Mouse (Mus musculus): Measurements from ENCODE around the gene Aldh3a2.
A peak's percentile ranks its signal among the peaks of the same experiment; 100 is the strongest.
"Not testable (repeated sequence)": the region's sequence is repeated elsewhere in the genome, so short reads cannot be mapped to it uniquely, and the experiment has no call there.

The Aldh3a2 gene

DNA sequence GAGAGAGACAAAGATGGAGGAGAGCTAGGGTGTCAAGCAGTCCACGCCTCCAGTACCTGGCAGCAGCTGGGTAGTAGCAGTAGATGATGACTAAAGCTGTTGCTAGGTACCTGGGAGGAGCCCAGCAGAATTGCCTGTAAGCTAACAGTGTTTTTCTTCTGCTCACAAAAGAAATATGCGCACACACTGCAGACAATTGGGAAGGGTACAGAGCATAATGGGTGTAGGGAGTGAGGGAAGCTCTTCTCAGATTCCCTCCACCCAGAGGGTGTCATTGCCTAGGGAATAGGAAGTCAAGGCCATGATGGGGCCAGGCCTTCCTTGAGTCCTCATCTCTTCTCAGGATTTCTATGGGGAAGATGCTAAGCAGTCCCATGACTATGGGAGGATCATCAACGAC is 51.3 kb downstream of the Aldh3a2 start:
- no peak for DNase-seq (ENCODE audit: low spot score in 2 of 2)

DNA sequence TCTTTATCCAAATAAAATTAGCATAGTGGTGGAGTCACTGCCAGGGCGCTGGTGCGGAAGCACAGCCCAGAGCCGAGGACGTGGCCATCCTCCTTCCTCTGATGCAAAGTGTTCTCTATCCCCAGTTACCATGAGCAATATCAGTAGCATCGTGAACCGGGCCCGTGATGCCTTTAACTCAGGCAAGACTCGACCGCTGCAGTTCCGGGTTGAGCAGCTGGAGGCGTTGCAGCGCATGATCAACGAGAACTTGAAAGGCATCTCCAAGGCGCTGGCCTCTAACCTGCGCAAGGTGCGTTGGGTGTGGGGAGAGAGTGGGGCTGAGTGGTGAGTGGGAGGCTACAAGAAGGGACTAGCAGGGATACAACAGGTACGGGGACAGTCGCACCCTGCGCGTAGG is 55.2 kb downstream of the Aldh3a2 start:
- DNase-seq (ENCODE audit: low spot score in 2 of 2) = no peak

DNA sequence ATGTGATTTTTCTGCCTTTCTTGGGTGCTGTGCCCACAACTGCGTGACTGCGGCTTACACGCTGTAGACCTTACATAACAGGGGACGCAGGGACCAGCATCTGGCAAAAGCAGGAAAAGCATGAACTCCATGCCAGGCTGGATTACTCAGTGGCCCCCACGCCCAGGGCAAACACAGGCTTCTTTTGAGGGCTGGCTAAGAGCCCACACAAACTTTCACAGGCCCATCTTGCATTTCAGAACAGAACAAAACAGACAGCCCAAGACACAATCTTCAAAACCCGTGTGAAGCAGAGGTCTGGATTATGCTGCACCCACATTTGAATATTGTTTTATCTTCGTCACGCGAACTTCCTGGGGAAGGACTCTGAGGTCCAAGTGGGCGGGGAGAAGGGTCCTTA is 58.9 kb downstream of the Aldh3a2 start:
- DNase-seq (ENCODE audit: low spot score in 2 of 2) = peak in 1 of 2 experiments; percentile 43

DNA sequence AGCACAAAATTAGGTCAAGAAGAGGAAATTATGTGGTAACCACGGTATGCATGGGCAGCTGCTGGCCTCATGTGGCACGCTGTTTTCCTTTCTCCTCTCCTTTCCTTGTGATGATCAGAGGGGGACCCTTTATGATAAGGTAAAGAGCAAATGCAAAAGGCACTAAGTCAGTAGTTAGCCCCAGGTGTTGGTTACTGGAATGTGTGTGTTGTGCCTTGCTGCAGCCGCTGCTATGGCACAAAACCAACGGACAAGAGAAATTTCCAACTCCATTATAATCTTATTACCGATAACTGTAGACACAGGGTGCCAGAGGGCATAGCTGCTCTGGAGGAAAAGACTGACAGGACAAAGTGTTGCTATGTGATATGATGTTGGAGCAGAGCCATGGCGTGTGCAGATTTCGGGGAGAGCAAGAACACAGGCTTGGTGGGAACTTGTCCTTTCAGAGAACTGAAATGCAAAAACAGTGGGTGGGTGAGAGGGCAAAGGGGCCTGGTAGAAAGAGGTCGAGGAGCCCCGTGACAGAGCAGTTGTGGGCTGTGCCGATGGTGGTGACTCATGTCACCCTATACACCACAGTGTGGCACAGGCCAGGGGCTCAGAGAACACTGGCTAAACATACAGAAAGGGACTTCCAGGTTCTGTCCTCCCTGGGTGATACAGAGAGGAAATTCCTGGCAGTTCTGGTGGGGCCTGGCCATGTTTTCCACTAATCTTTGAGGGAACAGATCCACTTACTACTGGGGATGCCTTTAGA is 59.6 kb downstream of the Aldh3a2 start, which contains the start of gene Aldh3a1:
Gene Aldh3a1, plus strand, starts transcription at position 51 of the 760 bp plus-strand sequence.
- DNase-seq (ENCODE audit: low spot score in 2 of 2) = peak in 1 of 2 experiments; percentile 31

DNA sequence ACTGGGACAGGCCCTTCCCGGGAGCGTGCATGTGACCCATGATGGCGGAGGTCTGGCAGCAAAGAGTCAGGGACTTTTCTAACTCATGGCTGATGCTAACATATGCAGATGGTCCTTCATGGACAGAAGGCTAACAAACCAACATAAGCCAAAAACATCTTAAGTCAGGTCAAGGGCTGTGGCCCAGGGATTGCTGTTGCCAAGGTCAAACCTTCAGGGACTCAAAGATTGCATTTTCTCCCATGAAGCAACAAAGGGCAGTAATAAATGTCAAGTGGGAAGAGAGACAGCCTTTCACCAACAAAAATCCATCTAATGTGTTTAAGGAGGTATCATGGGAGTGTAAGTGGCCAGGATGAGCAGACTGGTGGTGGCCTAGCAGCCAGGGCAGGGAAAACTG is 61.1 kb downstream of the Aldh3a2 start:
- no peak for DNase-seq (ENCODE audit: low spot score in 2 of 2)

DNA sequence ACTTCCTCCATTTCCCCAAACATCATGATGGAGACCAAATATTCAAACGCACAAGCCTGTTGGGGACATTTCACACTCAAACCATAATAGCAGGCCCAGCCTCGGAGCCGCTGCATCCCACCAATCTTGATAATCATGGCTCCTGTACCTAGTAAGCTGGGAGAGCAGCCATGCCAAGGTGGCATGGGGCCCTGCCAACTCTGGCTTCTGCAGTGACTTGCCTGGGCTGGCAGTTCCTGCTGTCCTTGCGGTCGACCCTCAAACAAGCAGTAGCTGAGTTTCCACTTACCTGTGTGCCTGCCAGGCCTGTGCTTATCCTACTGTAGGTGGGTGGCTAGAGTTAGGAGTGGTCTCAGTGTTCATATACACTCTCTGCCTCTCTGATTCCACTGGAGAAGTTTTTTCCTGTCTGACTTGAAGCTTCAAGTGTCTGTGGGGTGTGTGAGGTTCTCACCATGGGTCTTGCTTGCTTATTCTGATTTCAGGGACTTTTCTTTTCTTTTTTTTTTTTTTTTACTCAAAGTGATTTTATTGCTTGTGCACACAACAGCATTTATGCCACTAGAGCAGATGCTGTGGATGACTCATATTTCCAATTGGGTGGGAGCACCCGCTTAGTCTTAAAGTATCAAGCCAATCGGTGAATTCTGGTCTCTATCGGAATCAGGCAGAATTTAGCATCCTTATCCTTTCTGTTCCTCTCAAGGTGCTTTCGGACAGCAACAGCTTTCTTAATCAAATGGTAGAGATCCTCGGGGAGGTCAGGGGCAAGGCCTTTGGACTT is 61.9 kb downstream of the Aldh3a2 start:
- DNase-seq (ENCODE audit: low spot score in 2 of 2) = peak in 1 of 2 experiments; percentile 27

DNA sequence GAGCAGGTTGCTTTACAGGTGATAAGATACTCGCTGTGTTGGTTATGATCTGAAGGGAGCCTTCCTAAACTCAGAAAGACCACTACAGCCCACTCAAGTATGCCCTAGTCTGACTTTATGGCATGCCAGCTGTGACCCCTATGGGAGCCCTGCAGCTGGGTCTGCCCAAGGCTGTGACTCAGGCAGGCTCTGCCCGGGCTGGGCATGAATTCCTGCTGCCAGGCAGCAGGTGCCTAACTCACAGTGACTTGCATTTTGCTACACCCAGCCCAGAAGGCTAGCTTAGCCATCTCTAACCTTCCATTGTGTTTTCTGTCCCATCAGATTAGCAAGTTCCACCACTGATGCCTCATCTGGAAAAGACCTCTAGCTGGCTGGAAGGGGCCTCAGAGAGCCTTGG is 64.5 kb downstream of the Aldh3a2 start:
- no peak for DNase-seq (ENCODE audit: low spot score in 2 of 2)

DNA sequence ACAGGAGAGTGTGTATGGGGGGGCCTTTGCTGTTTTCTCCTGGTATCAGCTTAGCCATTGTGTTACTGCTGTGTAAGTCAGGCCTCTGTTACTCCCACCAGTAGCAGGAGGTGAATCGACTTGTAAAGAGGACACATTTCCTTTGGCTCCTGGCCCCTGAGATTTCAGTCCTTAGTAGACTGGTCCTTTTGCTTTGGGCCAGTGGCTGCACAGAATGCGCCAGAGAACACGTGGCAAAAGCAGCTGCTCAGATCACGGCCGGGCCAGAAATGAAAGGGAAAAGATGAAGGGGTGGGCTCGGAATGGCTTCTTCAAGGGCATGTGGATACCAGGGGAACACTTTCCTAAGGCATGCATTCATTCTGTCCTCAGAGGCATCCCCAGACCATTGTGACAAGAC is 65.1 kb downstream of the Aldh3a2 start:
- no peak for DNase-seq (ENCODE audit: low spot score in 2 of 2)

DNA sequence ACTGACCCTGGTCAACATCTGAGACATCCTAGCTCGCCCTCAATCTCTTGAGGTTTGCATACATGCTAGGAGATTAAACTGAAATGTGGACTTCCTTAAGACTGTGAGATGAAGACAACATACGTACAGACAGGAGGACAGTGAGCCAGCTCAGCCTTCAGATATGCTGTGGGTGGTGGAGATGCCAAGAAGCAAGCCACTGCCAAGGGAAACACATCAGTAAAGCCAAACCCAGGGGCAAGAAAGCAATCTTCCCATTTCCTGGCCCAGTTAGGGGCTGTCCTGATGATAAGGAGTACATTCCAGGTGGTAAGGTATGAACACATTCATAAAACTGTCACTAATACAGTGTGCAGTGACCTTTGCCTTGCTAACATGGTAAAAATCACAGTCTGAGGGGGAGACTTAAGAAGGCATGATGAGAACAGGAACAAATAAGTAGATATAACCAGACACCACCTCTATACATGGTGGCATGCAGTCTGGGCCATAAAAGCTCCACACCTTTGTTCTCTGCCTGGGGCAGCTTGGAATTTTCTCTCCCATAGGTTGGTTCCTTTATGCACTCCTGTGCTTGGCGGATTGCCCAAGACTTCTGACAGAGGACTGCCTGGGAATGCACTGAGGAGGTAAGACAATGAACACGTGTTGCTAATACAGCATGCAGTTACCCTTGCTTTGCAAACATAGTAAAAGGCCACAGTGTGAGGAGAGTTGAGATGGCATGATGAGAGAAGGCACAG is 67.5 kb downstream of the Aldh3a2 start:
- DNase-seq (ENCODE audit: low spot score in 2 of 2) = no peak

DNA sequence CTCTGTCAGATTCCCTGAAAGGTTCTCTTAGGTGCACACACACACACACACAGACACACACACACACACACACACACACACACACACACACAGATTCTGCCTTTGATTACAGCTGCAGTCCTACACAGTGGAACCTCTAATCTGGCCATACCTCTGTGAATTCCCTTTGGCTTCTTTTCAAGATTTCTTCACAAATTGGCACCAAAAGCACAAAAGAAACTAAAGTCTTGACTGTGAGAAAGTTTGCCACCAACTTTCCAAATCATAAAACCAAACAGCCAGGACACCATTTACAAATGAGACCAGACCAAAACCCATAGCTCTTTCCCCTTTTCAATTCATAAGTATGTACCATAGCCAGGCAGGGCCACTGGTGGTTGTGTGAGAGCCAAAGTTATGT is 69.3 kb downstream of the Aldh3a2 start:
- no peak for DNase-seq (ENCODE audit: low spot score in 2 of 2)

DNA sequence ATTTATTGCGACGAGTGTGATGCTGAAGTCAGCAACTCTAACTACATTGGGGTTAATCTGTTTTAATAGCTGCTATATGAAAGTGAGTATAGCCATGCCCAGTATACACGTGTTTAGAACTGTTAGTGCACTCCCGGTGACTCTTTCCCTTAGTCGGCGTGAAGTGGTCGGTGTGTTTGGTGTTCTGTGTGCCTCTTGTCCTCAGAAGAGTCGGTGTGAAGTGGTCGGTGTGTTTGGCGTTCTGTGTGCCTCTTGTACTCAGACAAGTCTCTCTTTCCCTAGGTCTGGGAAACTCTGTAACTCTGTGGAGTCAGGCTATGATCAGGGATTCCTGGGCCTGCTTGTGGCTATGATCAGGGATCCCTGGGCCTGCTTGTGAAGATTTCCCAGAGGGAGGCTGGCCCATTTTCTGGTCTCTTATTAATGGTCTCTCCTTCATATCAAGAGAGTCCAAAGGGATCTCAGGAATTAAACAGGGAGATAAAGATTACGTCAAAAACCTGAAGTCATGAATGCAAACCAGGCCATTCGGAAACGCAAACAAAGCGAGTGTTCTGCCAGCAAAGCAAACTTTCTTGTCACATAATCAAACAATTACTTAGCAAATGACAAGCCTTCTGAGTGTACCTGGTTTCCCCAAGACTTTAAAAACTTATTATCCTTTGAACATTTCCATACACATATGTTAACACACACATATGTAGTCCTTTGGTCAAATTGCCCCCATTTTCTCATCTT is 70.5 kb downstream of the Aldh3a2 start:
- DNase-seq (ENCODE audit: low spot score in 2 of 2) = no peak

DNA sequence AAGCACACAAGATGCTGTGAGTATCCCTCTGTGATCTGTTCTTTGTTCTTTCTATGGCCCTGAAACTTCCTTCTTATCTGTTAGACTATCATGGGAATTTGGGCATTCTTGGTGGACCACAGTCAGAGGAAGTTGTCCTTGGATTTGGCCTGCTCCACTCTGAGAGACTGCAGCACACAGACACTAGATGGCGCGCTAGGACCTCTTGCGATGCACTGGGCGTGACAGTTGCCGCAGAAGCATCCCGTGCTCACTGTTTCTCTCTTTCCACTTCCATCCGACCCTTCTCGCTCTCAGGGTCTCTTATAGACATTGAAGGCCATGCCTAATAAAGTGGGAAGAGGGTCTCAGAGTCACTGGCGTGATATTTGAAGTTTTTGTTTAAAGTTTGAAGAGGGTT is 73.9 kb downstream of the Aldh3a2 start:
- peak; percentile 77 to 82 for DNase-seq (ENCODE audit: low spot score in 2 of 2)

DNA sequence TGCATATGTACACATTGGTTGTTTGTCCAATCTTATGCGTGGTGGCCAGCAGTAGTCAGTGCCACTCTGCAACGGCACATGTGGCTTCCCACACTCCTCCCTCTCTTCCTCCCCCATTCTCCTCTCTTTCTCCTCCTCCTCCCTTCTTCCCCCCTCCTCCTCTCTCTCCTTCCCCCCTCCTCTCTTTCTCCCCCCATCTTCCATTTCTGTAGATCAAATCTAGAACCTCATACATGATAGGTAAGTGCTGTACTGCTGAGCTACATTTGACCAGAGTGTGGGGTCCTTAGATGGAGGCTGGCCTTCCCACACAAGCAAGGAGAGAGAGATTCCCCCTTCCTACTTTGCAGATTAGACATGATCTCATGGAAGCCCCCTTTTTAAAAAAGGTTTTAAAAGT is 74.5 kb downstream of the Aldh3a2 start:
- DNase-seq (ENCODE audit: low spot score in 2 of 2) = no peak

DNA sequence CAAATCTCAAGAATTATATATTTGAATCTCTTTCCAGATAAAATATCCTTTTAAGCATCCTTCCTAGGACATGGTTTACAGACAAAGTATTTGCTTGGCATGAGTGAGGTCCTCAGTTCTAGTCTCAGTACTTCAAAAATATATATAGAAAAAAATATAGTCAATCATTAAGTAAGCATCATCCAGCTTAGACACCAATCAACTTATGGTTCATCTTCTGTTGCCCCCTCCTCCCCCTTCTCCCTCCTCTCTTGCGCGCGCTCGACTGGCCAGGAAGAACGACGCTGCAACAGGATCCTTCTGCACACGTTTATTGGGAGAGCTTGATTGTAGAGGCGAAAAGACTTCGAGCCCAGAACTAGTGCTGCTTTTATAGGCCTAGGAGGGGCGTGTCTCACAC is 75.1 kb downstream of the Aldh3a2 start:
- DNase-seq (ENCODE audit: low spot score in 2 of 2) = not testable (repeated sequence)

DNA sequence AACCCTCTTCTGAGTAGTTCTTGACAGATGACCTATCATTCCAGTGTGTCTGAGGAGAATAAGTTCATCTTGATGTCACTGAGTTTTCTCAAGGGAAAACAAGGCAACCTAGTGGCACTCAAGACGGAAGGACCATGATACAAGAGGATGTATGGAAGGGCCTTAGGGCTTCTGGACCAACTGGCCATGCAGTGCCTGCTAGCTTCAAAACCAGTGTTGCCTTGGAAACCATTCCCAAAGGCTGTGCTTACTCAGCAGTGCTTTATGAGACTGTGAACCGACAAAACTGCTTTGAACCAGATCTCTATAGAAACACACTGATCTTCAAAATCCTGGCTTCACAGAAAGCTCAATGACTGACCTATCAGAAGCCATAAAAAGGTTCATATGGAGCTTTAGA is 76.5 kb downstream of the Aldh3a2 start:
- no peak for DNase-seq (ENCODE audit: low spot score in 2 of 2)

DNA sequence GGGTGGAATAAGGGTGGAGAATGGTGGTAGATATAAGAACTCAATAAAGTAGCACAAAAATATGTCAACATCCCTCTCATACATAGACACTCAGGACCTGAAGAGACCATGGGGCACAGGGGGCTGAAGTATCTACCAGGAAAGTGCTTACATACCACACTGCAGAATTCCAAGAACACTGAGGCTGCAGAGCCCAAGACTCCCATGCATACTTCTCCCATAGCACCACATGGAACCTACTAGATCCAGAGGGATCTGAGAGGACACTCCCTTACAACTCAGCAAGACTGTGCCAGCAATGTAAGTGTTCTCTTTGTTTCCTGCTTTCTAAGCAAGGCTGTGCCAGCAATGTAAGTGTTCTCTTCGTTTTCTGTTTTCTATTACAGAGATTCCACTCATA is 83.4 kb downstream of the Aldh3a2 start:
- DNase-seq (ENCODE audit: low spot score in 2 of 2) = no peak

DNA sequence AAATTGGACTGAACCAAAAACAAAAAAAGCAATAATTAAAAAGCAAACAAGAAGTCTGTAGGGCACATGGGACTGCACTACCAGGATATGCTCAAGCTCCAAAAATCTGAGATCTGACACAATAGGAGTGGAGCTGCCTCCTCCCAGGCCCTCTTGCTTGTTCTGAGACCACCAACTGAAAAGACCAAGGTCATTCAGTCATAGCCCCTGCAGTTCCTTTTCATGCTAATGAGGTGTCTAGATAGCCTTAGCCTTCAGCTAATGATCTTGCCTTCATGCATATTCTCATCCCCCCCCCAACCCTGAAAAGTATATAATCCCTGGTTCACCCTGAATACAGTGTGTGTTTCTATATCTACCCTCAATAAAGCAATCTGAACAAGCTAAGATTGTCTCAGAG is 85.6 kb downstream of the Aldh3a2 start:
- DNase-seq (ENCODE audit: low spot score in 2 of 2) = no peak

DNA sequence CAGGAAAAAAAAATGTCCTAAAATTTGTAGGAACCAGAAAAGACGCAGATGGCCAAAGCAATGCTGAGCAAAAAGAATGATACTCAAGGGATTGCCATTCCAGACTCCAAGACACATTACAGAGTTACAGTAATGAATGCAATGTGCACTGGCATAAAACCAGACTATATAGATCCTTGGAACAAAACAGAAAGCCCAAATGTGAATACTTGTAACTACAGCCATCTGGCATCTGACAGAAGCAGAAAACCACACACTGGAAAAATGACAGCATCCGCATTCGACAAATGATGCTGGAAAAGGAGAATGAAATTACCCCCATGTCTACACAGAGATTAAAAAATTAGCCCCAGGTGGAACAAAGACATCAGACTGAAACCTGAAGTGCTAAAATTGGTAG is 86.9 kb downstream of the Aldh3a2 start:
- no peak for DNase-seq (ENCODE audit: low spot score in 2 of 2)

DNA sequence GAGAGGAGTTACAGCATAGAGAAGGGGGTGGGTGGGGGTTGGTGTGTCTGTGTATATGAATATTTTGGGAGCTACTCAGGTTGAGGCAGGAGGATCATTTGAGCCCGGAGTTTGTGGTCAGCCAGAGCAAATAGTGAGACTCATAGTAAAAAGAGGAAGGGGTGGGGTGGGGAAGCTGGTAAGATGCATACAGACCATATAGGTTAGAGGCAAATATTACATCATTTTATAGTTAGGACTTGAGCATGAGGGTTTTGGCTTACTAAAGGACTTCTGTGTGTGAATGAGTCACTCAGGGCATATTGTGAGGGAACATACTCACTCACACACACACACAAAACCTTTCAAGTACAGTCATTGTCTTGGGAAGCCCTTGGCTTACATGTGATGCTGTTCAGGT is 90.9 kb downstream of the Aldh3a2 start:
- DNase-seq (ENCODE audit: low spot score in 2 of 2) = no peak

DNA sequence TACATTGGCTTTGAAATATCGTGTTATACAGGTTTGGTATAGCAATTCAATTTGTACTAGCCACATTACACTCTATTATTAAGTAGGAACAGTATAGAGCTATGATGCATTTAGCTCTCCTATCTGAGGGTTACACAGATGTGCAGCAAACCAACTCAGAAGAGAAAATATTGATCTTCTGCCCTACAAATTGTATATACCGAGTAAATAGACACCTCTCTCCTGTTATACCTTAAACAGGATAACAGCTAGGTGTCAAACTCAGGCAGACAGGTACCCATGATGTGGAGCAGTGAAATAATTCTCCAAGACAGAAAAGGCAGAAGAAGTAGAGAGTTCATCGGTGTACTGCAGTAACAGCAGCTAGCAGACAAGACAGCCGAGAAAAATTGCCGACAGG is 91.5 kb downstream of the Aldh3a2 start:
- no peak for DNase-seq (ENCODE audit: low spot score in 2 of 2)

DNA sequence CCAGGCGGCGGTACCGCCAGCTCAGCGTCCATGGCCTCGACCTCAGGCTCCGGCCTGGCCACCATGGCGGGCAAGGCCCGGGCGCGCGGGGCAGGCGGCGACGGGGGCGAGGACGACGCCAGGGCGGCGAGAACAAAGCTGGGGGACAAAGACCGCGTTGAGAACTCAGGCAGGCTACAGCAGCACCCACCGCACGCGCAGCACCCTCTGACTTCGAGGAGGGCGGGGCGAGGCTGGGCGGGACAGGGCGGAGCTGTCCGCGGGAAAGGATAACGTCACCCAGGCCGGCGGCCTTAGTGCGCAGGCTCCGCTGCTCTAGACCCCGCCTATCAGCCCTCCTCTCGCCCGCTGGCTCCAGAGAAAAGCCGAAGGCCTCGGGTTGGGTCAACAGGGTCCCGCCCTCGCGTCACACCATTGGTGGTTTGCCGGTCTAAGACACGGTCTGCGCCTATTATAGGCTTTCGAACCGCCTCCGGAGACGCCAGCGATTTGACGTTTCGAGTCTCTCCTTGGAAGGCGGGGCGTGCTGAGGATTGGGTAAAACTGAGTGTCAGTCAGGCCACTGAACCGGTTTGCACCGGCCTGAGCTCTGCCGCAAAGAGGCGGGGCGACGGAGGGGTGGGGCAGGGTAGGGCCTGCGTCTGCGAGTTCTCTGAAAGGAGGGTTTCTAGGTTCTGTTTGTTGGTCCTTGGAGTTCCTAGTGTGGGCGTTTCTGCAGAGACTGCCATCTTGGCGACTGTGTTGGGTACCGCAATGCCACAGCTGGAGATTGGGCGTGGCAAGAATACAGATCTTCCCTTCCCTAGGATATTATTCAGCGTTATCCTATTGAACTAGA is 92.2 kb downstream of the Aldh3a2 start, which contains the start of gene Usp22:
Gene Usp22, minus strand, starts transcription at position 235 of the 838 bp plus-strand sequence.
- peak; percentile 98 to 99 for DNase-seq (ENCODE audit: low spot score in 2 of 2)

All from urinary bladder, postnatal 36 days (tissue).